Mouse (Mus musculus): ENCODE measurements around the gene Olfr1491. TPM values are rescaled to one million over a fixed set of nuclear protein-coding genes. Genes with fewer than 3 reads are reported as not detected.

Gene Olfr1491
- polyA plus RNA-seq (2012; rRNA removed) = not detected in 2 replicates

GRCm38 (mm10) chr19:13696968-13697367 is at the start of gene Olfr1491:
TSS of gene Olfr1491 (plus strand) at chr19:13697268.
- TF ChIP-seq CTCF (IDR thresholded peaks at IDR 0.05; ENCODE audit: extremely low read depth, insufficient read length, insufficient replicate concordance, low read depth, low read length) (no peak), POLR2A (IDR thresholded peaks at IDR 0.05; ENCODE audit: low read depth, low read length) (no peak)
- no peaks in the 10 kb centered on the region for H3K27me3 ChIP-seq (ENCODE audit: control insufficient read depth, insufficient read depth, low read length)
- H3K36me3 ChIP-seq (ENCODE audit: control insufficient read depth, insufficient read depth, low read length) = no peaks in the 10 kb centered on the region
- 72% methylated on average over 3 of the region's 3 CpGs for WGBS
- H3K27ac ChIP-seq (ENCODE audit: insufficient read depth, low read depth, low read length) = no peak within 1 kb of the TSS
- no peaks in the 10 kb centered on the region for H3K4me1 ChIP-seq (ENCODE audit: control insufficient read depth, insufficient read depth, insufficient read length, low read length)
- no peak within 1 kb of the TSS for H3K4me3 ChIP-seq (ENCODE audit: low read depth, low read length)

- Histone ChIP-seq H3K36me3 (ENCODE audit: control insufficient read depth, insufficient read depth, low read length) (no peaks in the 10 kb centered on the region), H3K27me3 (ENCODE audit: control insufficient read depth, insufficient read depth, low read length) (no peaks in the 10 kb centered on the region), H3K27ac (ENCODE audit: insufficient read depth, low read depth, low read length) (no peak within 1 kb of the TSS), H3K4me3 (ENCODE audit: low read depth, low read length) (no peak within 1 kb of the TSS), H3K4me1 (ENCODE audit: control insufficient read depth, insufficient read depth, insufficient read length, low read length) (no peaks in the 10 kb centered on the region)
- WGBS = 47% methylated on average over 1 of the region's 1 CpGs
- TF ChIP-seq POLR2A (IDR thresholded peaks at IDR 0.05; ENCODE audit: low read depth, low read length) (no peak), CTCF (IDR thresholded peaks at IDR 0.05; ENCODE audit: extremely low read depth, insufficient read length, insufficient replicate concordance, low read depth, low read length) (no peak)
Observed at GRCm38 (mm10) chr19:13650791-13651190, 46.3 kb upstream of the Olfr1491 start, which contains the start of gene Olfr1490. TSS of gene Olfr1490 (plus strand) at chr19:13651091.

- Histone ChIP-seq H3K36me3 (ENCODE audit: control insufficient read depth, insufficient read depth, low read length) (no peaks in the 10 kb centered on the region), H3K4me1 (ENCODE audit: control insufficient read depth, insufficient read depth, insufficient read length, low read length) (no peaks in the 10 kb centered on the region), H3K27me3 (ENCODE audit: control insufficient read depth, insufficient read depth, low read length) (no peaks in the 10 kb centered on the region), H3K4me3 (ENCODE audit: low read depth, low read length) (no peak within 1 kb of the TSS), H3K27ac (ENCODE audit: insufficient read depth, low read depth, low read length) (no peak within 1 kb of the TSS)
- TF ChIP-seq CTCF (IDR thresholded peaks at IDR 0.05; ENCODE audit: extremely low read depth, insufficient read length, insufficient replicate concordance, low read depth, low read length) = no peak
- TF ChIP-seq POLR2A (IDR thresholded peaks at IDR 0.05; ENCODE audit: low read depth, low read length) = no peak
- WGBS = 31% methylated on average over 2 of the region's 2 CpGs
Observed at GRCm38 (mm10) chr19:13722978-13723377, 25.9 kb downstream of the Olfr1491 start, which contains the start of gene Olfr1493-ps1. TSS of gene Olfr1493-ps1 (plus strand) at chr19:13723278.

GRCm38 (mm10) chr19:13739428-13739827 is 42.4 kb downstream of the Olfr1491 start, which contains the start of gene Olfr1494:
TSS of gene Olfr1494 (plus strand) at chr19:13739728.
- no peak within 1 kb of the TSS for H3K27ac ChIP-seq (ENCODE audit: insufficient read depth, low read depth, low read length)
- TF ChIP-seq CTCF (IDR thresholded peaks at IDR 0.05; ENCODE audit: extremely low read depth, insufficient read length, insufficient replicate concordance, low read depth, low read length) (no peak), POLR2A (IDR thresholded peaks at IDR 0.05; ENCODE audit: low read depth, low read length) (no peak)
- H3K4me1 ChIP-seq (ENCODE audit: control insufficient read depth, insufficient read depth, insufficient read length, low read length) = no peaks in the 10 kb centered on the region
- H3K36me3 ChIP-seq (ENCODE audit: control insufficient read depth, insufficient read depth, low read length) = no peaks in the 10 kb centered on the region
- H3K27me3 ChIP-seq (ENCODE audit: control insufficient read depth, insufficient read depth, low read length) = no peaks in the 10 kb centered on the region
- WGBS = 90% methylated on average over 4 of the region's 4 CpGs
- H3K4me3 ChIP-seq (ENCODE audit: low read depth, low read length) = no peak within 1 kb of the TSS

- Histone ChIP-seq H3K4me3 (ENCODE audit: low read depth, low read length) (no peak overlapping the region), H3K27me3 (ENCODE audit: control insufficient read depth, insufficient read depth, low read length) (no peaks in the 10 kb centered on the region), H3K27ac (ENCODE audit: insufficient read depth, low read depth, low read length) (no peak overlapping the region), H3K4me1 (ENCODE audit: control insufficient read depth, insufficient read depth, insufficient read length, low read length) (no peaks in the 10 kb centered on the region), H3K36me3 (ENCODE audit: control insufficient read depth, insufficient read depth, low read length) (no peaks in the 10 kb centered on the region)
- WGBS = 85% methylated on average over 1 of the region's 1 CpGs
- TF ChIP-seq CTCF (IDR thresholded peaks at IDR 0.05; ENCODE audit: extremely low read depth, insufficient read length, insufficient replicate concordance, low read depth, low read length) (no peak), POLR2A (IDR thresholded peaks at IDR 0.05; ENCODE audit: low read depth, low read length) (no peak)
Observed at GRCm38 (mm10) chr19:13749366-13749765, 52.3 kb downstream of the Olfr1491 start.

Other genes starting within 250 kb of the Olfr1491 start
- not detected in 2 replicates for gene Olfr1472, start 241.2 kb upstream of the Olfr1491 start, polyA plus RNA-seq (2012; rRNA removed)
- not detected in 2 replicates for gene Olfr1474, start 227.7 kb upstream of the Olfr1491 start, polyA plus RNA-seq (2012; rRNA removed)
- not detected in 2 replicates for gene Olfr1475, start 217.1 kb upstream of the Olfr1491 start, polyA plus RNA-seq (2012; rRNA removed)
- gene Olfr1477, start 196.7 kb upstream of the Olfr1491 start, polyA plus RNA-seq (2012; rRNA removed) = not detected in 2 replicates
- gene Olfr1480, start 169.4 kb upstream of the Olfr1491 start, polyA plus RNA-seq (2012; rRNA removed) = not detected in 2 replicates
- gene Olfr1484, start 113.8 kb upstream of the Olfr1491 start, polyA plus RNA-seq (2012; rRNA removed) = not detected in 2 replicates
- gene Olfr1487, start 79.9 kb upstream of the Olfr1491 start, polyA plus RNA-seq (2012; rRNA removed) = not detected in 2 replicates
- not detected in 2 replicates for gene Olfr1489, start 65.6 kb upstream of the Olfr1491 start, polyA plus RNA-seq (2012; rRNA removed)
- gene Olfr1490, start 46.2 kb upstream of the Olfr1491 start, polyA plus RNA-seq (2012; rRNA removed) = not detected in 2 replicates
- gene Olfr1493-ps1, start 26.0 kb downstream of the Olfr1491 start, polyA plus RNA-seq (2012; rRNA removed) = not detected in 2 replicates
- not detected in 2 replicates for gene Olfr1494, start 42.5 kb downstream of the Olfr1491 start, polyA plus RNA-seq (2012; rRNA removed)
- not detected in 2 replicates for gene Olfr1495, start 67.3 kb downstream of the Olfr1491 start, polyA plus RNA-seq (2012; rRNA removed)
- not detected in 2 replicates for gene Olfr1496, start 80.6 kb downstream of the Olfr1491 start, polyA plus RNA-seq (2012; rRNA removed)
- gene Olfr1497, start 100.9 kb downstream of the Olfr1491 start, polyA plus RNA-seq (2012; rRNA removed) = not detected in 2 replicates
- gene Olfr1499, start 122.2 kb downstream of the Olfr1491 start, polyA plus RNA-seq (2012; rRNA removed) = not detected in 2 replicates
- not detected in 2 replicates for gene Olfr1500, start 133.2 kb downstream of the Olfr1491 start, polyA plus RNA-seq (2012; rRNA removed)
- gene Olfr1501, start 153.4 kb downstream of the Olfr1491 start, polyA plus RNA-seq (2012; rRNA removed) = not detected in 2 replicates
- not detected in 2 replicates for gene Olfr1502, start 164.5 kb downstream of the Olfr1491 start, polyA plus RNA-seq (2012; rRNA removed)
- gene Olfr1504, start 200.7 kb downstream of the Olfr1491 start, polyA plus RNA-seq (2012; rRNA removed) = not detected in 2 replicates
- gene Olfr1505, start 216.3 kb downstream of the Olfr1491 start, polyA plus RNA-seq (2012; rRNA removed) = not detected in 2 replicates